In the genomic region with DNA sequence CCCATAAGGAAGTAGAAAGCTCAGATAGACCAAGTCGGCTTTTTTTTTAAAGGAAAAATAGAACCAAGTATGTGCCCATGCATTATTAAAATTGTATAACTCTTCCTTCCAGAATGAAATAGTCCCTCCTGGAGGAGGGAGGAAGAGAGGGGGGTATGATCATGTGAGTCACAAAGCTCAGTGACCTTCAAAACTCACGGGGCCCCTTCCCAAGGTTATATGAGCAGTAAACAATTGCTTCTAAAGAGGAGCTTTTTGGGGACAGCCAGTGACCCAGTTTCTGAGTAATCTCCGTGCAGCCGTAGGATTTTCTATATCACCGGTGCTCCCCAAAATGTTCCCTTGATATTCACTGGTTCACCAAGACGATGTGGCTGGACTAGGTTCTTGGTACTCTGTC, we compare ENCODE assay signal across 24 mouse cellular contexts.
"Had no signal": no experiment of that assay in that cellular context is flagged by ENCODE, and none has a peak within 500 bp of the region (broad histone marks: within the 10 kb centered on the region; RNA-seq: fewer than 3 reads in every experiment).

No protein-coding gene starts in this region.

- H3K4me3 ChIP-seq: gastrocnemius, adult 2 months; heart, embryonic 10.5 days; heart, embryonic 12.5 days; hindbrain, embryonic 10.5 days; hindbrain, embryonic 12.5 days; intestine, embryonic 15.5 days; kidney, embryonic 15.5 days; limb, embryonic 13.5 days; limb, embryonic 15.5 days; liver, embryonic 13.5 days; liver, embryonic 15.5 days had no signal

- DNase-seq: gastrocnemius, adult 2 months; gastrocnemius, postnatal 10 days; gastrocnemius, postnatal 25 days; heart, adult 18-20 months; heart, postnatal 10 days; heart, postnatal 4 days; kidney, adult 2 months; kidney, adult 9 months; kidney, postnatal 14 days; kidney, postnatal 36 days; left cerebral cortex, postnatal 4 days; liver, embryonic 13.5 days; liver, postnatal 0 days had no signal

- H3K27ac ChIP-seq: gastrocnemius, adult 2 months; heart, embryonic 10.5 days; hindbrain, embryonic 10.5 days; hindbrain, embryonic 12.5 days; hindbrain, embryonic 14.5 days; intestine, embryonic 15.5 days; kidney, embryonic 15.5 days; kidney, postnatal 0 days; limb, embryonic 13.5 days; limb, embryonic 15.5 days; liver, embryonic 13.5 days; liver, embryonic 15.5 days had no signal
